Mouse (Mus musculus): ENCODE measurements at regions not wholly inside any gene's neighbourhood (a gene's known extent, or its start where the extent isn't known, plus 50 kb on each side); places are given as distances from the start of the nearest gene placed in this dataset.

DNA sequence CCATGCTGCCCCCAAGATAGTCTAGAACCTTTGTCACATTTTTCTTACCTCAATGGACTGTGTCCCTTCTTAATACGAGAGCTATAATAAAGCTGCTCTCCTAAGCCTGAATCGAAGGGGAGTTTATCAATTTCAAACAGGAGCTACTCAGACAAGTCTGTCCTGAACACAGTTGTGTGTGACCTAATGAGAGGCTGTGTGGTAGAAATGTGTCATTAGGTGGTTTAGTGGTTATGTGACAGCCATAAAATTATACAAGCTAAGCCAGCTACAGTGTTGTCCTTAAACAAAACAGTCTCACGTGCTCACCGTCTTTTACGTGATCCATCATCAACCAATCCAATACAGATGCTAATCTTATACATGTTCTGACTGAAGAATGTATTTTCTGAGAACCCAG is 114.5 kb upstream of the Jun start:
- H3K4me2 ChIP-seq (ENCODE audit: low read length), result no peak overlapping the region
- 88% methylated on average over 5 of the region's 5 CpGs for WGBS
- ATAC-seq (no peak), DNase-seq (ENCODE audit: low spot score) (no peak)
- no peaks in the 10 kb centered on the region for H3K9me3 ChIP-seq (replicated peaks; ENCODE audit: control insufficient read depth, low read length)
- 0 out of 2 replicates have a peak, but pooled peaks cover 3% of the 10 kb centered on the region for H3K27me3 ChIP-seq (replicated peaks; ENCODE audit: control insufficient read depth, insufficient read depth, low read length)
- H3K36me3 ChIP-seq (ENCODE audit: control insufficient read depth, insufficient read depth, low read length), result no peaks in the 10 kb centered on the region
- H3K4me3 ChIP-seq (ENCODE audit: low read depth, low read length), result no peak overlapping the region
- no peaks in the 10 kb centered on the region for H3K4me1 ChIP-seq (ENCODE audit: control insufficient read depth, insufficient read depth, low read length)
- H3K9ac ChIP-seq (ENCODE audit: low read length), result no peak overlapping the region
- no peak overlapping the region for H3K27ac ChIP-seq (ENCODE audit: low read depth, low read length)

DNA sequence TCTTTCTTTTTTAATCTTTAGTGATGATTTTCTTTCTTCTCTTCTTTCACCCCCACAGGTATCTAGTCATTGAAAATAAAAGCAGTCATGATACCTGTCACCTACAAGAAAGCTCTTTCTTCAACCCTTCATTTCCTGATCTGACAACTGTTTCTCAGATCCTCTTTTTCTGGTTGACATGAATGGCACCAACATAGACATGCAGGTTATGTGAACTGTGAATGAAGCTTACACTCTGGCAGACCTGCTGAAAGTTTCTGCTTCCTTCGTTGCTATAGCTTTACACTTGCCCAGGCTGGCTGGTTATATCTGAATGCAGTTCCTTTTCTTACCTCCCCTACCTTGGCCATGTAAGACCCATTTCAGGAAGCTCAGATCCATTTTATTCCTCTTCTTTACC is 115.2 kb upstream of the Jun start:
- Histone ChIP-seq H3K4me3 (ENCODE audit: low read depth, low read length) (no peak overlapping the region), H3K27ac (ENCODE audit: low read depth, low read length) (no peak overlapping the region), H3K9me3 (replicated peaks; ENCODE audit: control insufficient read depth, low read length) (no peaks in the 10 kb centered on the region), H3K27me3 (replicated peaks; ENCODE audit: control insufficient read depth, insufficient read depth, low read length) (0 out of 2 replicates have a peak, but pooled peaks cover 3% of the 10 kb centered on the region), H3K4me1 (ENCODE audit: control insufficient read depth, insufficient read depth, low read length) (no peaks in the 10 kb centered on the region), H3K4me2 (ENCODE audit: low read length) (no peak overlapping the region), H3K36me3 (ENCODE audit: control insufficient read depth, insufficient read depth, low read length) (no peaks in the 10 kb centered on the region), H3K9ac (ENCODE audit: low read length) (no peak overlapping the region)
- ATAC-seq (no peak), DNase-seq (ENCODE audit: low spot score) (no peak)
- whole genome bisulfite sequencing, result 85% methylated on average over 1 of the region's 1 CpGs

DNA sequence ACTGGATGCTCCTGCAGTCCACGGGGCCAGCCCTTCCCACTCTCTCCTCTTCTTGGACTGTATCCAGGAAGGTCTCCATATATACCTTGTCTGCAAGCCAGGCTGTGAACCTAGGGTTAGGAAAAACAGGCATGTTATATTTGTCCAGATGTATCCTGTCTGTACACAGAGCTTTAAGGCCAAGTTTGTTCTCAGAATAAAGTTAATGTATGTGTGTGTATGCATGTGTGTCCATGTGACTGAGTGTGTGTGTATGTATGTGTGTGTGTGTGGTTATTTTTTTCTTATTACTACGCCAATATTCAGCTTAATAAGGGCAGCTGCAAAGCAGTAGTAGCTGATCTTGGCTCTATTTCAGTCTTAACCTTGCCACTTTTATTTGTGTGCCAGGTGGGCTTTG is 117.7 kb upstream of the Jun start:
- no peaks in the 10 kb centered on the region for H3K4me1 ChIP-seq (ENCODE audit: control insufficient read depth, insufficient read depth, low read length)
- no peak for ATAC-seq
- no peak overlapping the region for H3K9ac ChIP-seq (ENCODE audit: low read length)
- no peaks in the 10 kb centered on the region for H3K27me3 ChIP-seq (replicated peaks; ENCODE audit: control insufficient read depth, insufficient read depth, low read length)
- no peaks in the 10 kb centered on the region for H3K9me3 ChIP-seq (replicated peaks; ENCODE audit: control insufficient read depth, low read length)
- no peak overlapping the region for H3K27ac ChIP-seq (ENCODE audit: low read depth, low read length)
- WGBS, result 74% methylated on average over 2 of the region's 2 CpGs
- no peaks in the 10 kb centered on the region for H3K36me3 ChIP-seq (ENCODE audit: control insufficient read depth, insufficient read depth, low read length)
- DNase-seq (ENCODE audit: low spot score), result no peak
- H3K4me2 ChIP-seq (ENCODE audit: low read length), result no peak overlapping the region
- H3K4me3 ChIP-seq (ENCODE audit: low read depth, low read length), result no peak overlapping the region

DNA sequence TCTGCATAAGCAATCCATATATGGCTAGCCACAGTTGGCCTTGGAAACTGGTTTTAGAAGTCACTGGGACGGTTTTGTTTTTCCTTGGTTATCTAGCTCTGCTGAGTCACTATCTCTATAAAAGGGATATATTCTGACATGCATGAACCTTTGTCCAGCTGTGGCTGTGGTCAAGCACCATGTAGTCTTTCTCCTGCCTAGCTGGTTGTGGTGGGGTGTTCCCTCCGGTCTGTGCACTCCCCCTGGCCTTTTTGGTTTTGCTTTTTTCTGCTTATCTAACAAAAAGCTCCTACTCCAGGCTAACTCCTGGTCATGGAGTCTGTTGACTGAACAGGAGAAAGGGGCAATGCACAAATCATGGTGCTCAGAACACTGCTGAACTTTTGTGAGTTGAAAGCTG is 125.7 kb upstream of the Jun start:
- ATAC-seq, result no peak
- whole genome bisulfite sequencing, result 95% methylated on average over 2 of the region's 2 CpGs
- no peak for DNase-seq (ENCODE audit: low spot score)

DNA sequence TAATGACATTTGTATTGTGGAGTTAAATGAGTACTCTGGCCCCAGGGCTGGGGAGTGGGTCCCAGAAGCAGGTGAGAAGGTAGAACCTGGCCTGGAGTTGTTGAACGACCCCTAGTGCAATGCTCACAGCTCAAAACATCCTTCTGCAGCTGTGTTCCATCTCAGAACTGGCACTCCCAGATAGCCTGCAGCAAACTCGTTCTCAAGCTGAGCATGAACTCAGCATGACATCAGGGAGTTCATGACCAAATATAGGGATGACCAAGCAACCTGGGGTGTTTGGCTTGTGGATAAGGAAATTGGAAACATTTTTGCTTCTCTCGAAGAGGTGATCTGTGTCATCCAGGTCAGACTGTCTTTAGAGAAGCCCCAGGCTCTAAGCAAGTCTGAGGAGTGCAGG is 126.4 kb upstream of the Jun start:
- no peak for ATAC-seq
- no peak overlapping the region for H3K9ac ChIP-seq (ENCODE audit: low read length)
- H3K4me3 ChIP-seq (ENCODE audit: low read depth, low read length), result no peak overlapping the region
- no peak for DNase-seq (ENCODE audit: low spot score)
- H3K4me2 ChIP-seq (ENCODE audit: low read length), result no peak overlapping the region
- H3K4me1 ChIP-seq (ENCODE audit: control insufficient read depth, insufficient read depth, low read length), result no peaks in the 10 kb centered on the region
- H3K27me3 ChIP-seq (replicated peaks; ENCODE audit: control insufficient read depth, insufficient read depth, low read length), result no peaks in the 10 kb centered on the region
- 78% methylated on average over 3 of the region's 3 CpGs for WGBS
- H3K9me3 ChIP-seq (replicated peaks; ENCODE audit: control insufficient read depth, low read length), result no peaks in the 10 kb centered on the region
- no peak overlapping the region for H3K27ac ChIP-seq (ENCODE audit: low read depth, low read length)
- no peaks in the 10 kb centered on the region for H3K36me3 ChIP-seq (ENCODE audit: control insufficient read depth, insufficient read depth, low read length)

More for the DNA sequence above, 125.7 kb upstream of the Jun start:
- Histone ChIP-seq H3K9ac (ENCODE audit: low read length) (no peak overlapping the region), H3K27me3 (replicated peaks; ENCODE audit: control insufficient read depth, insufficient read depth, low read length) (no peaks in the 10 kb centered on the region), H3K4me1 (ENCODE audit: control insufficient read depth, insufficient read depth, low read length) (no peaks in the 10 kb centered on the region), H3K4me3 (ENCODE audit: low read depth, low read length) (no peak overlapping the region), H3K9me3 (replicated peaks; ENCODE audit: control insufficient read depth, low read length) (no peaks in the 10 kb centered on the region), H3K36me3 (ENCODE audit: control insufficient read depth, insufficient read depth, low read length) (no peaks in the 10 kb centered on the region), H3K4me2 (ENCODE audit: low read length) (no peak overlapping the region), H3K27ac (ENCODE audit: low read depth, low read length) (no peak overlapping the region)

DNA sequence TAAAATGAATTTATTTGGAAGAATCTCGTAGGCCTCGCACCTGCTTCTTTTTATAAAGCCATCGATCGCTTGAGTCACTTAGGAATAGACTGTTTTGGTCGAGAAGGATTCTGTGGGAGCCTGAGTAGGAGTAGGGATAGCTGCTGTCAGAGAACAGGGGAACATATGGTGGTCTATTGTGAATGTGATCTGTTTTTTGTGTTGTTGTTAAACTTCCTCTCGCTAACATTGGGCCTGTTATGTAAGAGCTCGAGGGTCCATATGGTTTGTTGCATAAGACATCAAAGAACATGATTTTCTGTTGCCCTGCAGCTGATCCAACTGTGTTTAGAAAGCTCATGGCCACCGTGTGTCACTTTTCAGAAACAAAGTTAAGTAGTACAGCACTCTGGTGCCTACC is 126.9 kb upstream of the Jun start:
- no peaks in the 10 kb centered on the region for H3K36me3 ChIP-seq (ENCODE audit: control insufficient read depth, insufficient read depth, low read length)
- no peak overlapping the region for H3K27ac ChIP-seq (ENCODE audit: low read depth, low read length)
- no peaks in the 10 kb centered on the region for H3K9me3 ChIP-seq (replicated peaks; ENCODE audit: control insufficient read depth, low read length)
- peak; percentile 33 for DNase-seq (ENCODE audit: low spot score)
- 60% methylated on average over 8 of the region's 8 CpGs for WGBS
- H3K4me3 ChIP-seq (ENCODE audit: low read depth, low read length), result no peak overlapping the region
- H3K4me1 ChIP-seq (ENCODE audit: control insufficient read depth, insufficient read depth, low read length), result peaks cover under 1% of the 10 kb centered on the region; the same call in 1 of the 2 replicates
- H3K27me3 ChIP-seq (replicated peaks; ENCODE audit: control insufficient read depth, insufficient read depth, low read length), result no peaks in the 10 kb centered on the region
- peak; percentile 50; the same call in 1 of the 2 replicates for ATAC-seq
- H3K4me2 ChIP-seq (ENCODE audit: low read length), result no peak overlapping the region
- no peak overlapping the region for H3K9ac ChIP-seq (ENCODE audit: low read length)

DNA sequence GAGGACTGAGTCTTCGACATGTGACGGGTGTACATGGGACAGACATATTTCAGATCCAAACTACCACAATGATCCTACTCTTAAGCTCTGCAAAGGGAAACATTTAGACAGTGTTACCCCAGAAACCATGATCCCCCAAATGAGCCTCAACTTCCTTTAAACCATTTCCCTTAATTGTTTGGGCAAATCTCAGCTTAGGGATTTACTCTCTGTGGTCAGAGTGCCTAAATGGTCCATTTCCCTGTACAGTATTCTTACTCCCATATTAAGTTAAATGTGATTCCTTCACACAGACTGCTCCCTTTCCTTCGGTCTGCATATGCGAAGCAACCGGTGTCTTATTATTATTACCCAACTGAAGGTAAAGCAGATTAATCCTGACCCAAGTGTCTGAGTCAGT is 128.4 kb upstream of the Jun start:
- WGBS, result 99% methylated on average over 5 of the region's 5 CpGs
- Histone ChIP-seq H3K4me2 (ENCODE audit: low read length) (no peak overlapping the region), H3K9me3 (replicated peaks; ENCODE audit: control insufficient read depth, low read length) (no peaks in the 10 kb centered on the region), H3K27me3 (replicated peaks; ENCODE audit: control insufficient read depth, insufficient read depth, low read length) (no peaks in the 10 kb centered on the region), H3K27ac (ENCODE audit: low read depth, low read length) (no peak overlapping the region), H3K9ac (ENCODE audit: low read length) (no peak overlapping the region), H3K4me3 (ENCODE audit: low read depth, low read length) (no peak overlapping the region), H3K36me3 (ENCODE audit: control insufficient read depth, insufficient read depth, low read length) (no peaks in the 10 kb centered on the region), H3K4me1 (ENCODE audit: control insufficient read depth, insufficient read depth, low read length) (peaks cover 15% of the 10 kb centered on the region)
- ATAC-seq, result no peak
- DNase-seq (ENCODE audit: low spot score), result no peak

DNA sequence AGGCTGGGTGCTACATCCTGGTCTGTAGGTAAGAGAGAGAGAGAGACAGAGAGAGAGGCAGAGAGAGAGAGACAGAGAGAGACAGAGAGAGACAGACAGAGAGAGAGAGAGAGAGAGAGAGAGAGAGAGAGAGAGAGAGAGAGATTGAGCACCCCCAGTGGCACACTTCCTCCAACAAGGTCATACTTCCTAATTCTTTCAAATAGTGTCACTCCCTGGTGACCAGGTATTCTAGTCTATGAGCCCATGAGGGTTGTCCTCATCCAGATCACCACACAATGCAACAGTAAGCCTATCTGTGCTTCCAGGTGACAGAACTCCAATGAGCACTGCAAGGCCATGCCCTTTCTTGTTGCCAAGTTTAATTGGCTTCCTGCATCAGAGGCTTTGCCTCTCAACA is 129.0 kb upstream of the Jun start:
- peaks cover 20% of the 10 kb centered on the region for H3K4me1 ChIP-seq (ENCODE audit: control insufficient read depth, insufficient read depth, low read length)
- H3K9me3 ChIP-seq (replicated peaks; ENCODE audit: control insufficient read depth, low read length), result no peaks in the 10 kb centered on the region
- ATAC-seq, result no peak
- no peaks in the 10 kb centered on the region for H3K36me3 ChIP-seq (ENCODE audit: control insufficient read depth, insufficient read depth, low read length)
- no peak overlapping the region for H3K4me2 ChIP-seq (ENCODE audit: low read length)
- no peak for DNase-seq (ENCODE audit: low spot score)
- no peak overlapping the region for H3K27ac ChIP-seq (ENCODE audit: low read depth, low read length)
- no peak overlapping the region for H3K4me3 ChIP-seq (ENCODE audit: low read depth, low read length)
- H3K9ac ChIP-seq (ENCODE audit: low read length), result no peak overlapping the region
- no peaks in the 10 kb centered on the region for H3K27me3 ChIP-seq (replicated peaks; ENCODE audit: control insufficient read depth, insufficient read depth, low read length)

DNA sequence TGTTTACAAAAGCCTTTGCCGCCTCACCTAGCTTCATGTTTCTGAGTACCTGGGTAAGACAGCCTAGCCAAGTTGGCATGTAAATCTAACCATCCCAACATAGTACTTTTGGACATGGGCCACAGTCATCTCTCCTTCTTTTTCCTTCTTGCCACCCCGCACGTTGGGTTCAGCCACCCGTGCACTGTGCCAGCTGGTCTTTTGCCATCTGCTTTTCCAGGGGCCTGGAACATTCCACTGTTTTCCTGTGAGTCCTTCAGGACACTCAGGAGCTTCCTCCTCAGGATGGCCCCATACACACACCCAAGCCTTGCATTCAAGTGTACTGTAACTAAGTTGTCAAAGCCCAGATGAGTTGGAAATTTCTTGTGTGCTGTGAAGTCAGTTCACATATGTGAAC is 132.2 kb upstream of the Jun start:
- H3K4me2 ChIP-seq (ENCODE audit: low read length), result no peak overlapping the region
- peak; percentile 39 for DNase-seq (ENCODE audit: low spot score)
- H3K4me1 ChIP-seq (ENCODE audit: control insufficient read depth, insufficient read depth, low read length), result peaks cover 31% of the 10 kb centered on the region
- WGBS, result 46% methylated on average over 4 of the region's 4 CpGs
- H3K9me3 ChIP-seq (replicated peaks; ENCODE audit: control insufficient read depth, low read length), result no peaks in the 10 kb centered on the region
- no peak overlapping the region for H3K4me3 ChIP-seq (ENCODE audit: low read depth, low read length)
- H3K9ac ChIP-seq (ENCODE audit: low read length), result no peak overlapping the region
- no peak overlapping the region for H3K27ac ChIP-seq (ENCODE audit: low read depth, low read length)
- no peaks in the 10 kb centered on the region for H3K36me3 ChIP-seq (ENCODE audit: control insufficient read depth, insufficient read depth, low read length)
- ATAC-seq, result no peak
- no peaks in the 10 kb centered on the region for H3K27me3 ChIP-seq (replicated peaks; ENCODE audit: control insufficient read depth, insufficient read depth, low read length)
